Mouse (Mus musculus) E14TG2a.4 (cell line): ENCODE results near the gene CK137956.

Experiments used
- H3K27me3 ChIP-seq: 2 replicates; pipeline ENCODE4 v1.6.1; 2014; ENCODE audit warnings: low read length, control low read depth; ENCODE audit not compliant: insufficient read depth
- H3K36me3 ChIP-seq: 2 replicates; pipeline ENCODE4 v1.6.1; 2014; ENCODE audit warnings: low read length, control low read depth; ENCODE audit not compliant: insufficient read depth
- H3K4me1 ChIP-seq: replicated peaks from 2 replicates; pipeline ENCODE4 v1.6.1; 2014; ENCODE audit warnings: low read depth, low read length, control low read depth
- H3K4me3 ChIP-seq: replicated peaks from 2 replicates; pipeline ENCODE4 v1.5.1; 2014; ENCODE audit warnings: mild to moderate bottlenecking, low read length
- H3K9me3 ChIP-seq: 2 replicates; pipeline ENCODE4 v1.6.1; 2014; ENCODE audit warnings: low read length, control low read depth
- CTCF ChIP-seq: conservative IDR thresholded peaks from 2 replicates; pipeline ENCODE4 v1.5.1; 2014; ENCODE audit warnings: low read length
- NANOG ChIP-seq: IDR thresholded peaks from 2 replicates; pipeline ENCODE4 v1.6.1; 2014; ENCODE audit warnings: borderline replicate concordance, low read length, mixed read lengths
- POU5F1 ChIP-seq: IDR thresholded peaks from 2 replicates; pipeline ENCODE4 v1.6.1; 2014; ENCODE audit warnings: low read length, borderline replicate concordance

CK137956 gene

GRCm38 (mm10) chr4:127970901-127971868, at the start of gene CK137956:
Gene CK137956, minus strand, starts transcription at chr4:127970951.
- H3K27me3 ChIP-seq = peaks cover 49% of the 10 kb centered on the region
- no peaks in the 10 kb centered on the region for H3K9me3 ChIP-seq
- H3K4me1 ChIP-seq = peaks cover 16% of the 10 kb centered on the region
- H3K4me3 ChIP-seq = peak within 1 kb of the TSS; percentile 74
- H3K36me3 ChIP-seq = no peaks in the 10 kb centered on the region
- no peak for TF ChIP-seq NANOG

GRCm38 (mm10) chr4:128019465-128019864, 48.7 kb upstream of the CK137956 start:
- no peaks in the 10 kb centered on the region for H3K9me3 ChIP-seq
- no peaks in the 10 kb centered on the region for H3K36me3 ChIP-seq
- H3K4me1 ChIP-seq = no peaks in the 10 kb centered on the region
- no peak overlapping the region for H3K4me3 ChIP-seq
- TF ChIP-seq NANOG = no peak
- TF ChIP-seq CTCF = no peak
- TF ChIP-seq POU5F1 = no peak
- H3K27me3 ChIP-seq = no peaks in the 10 kb centered on the region; the same call in 1 of the 2 replicates

- Histone ChIP-seq H3K4me1 (no peaks in the 10 kb centered on the region), H3K36me3 (no peaks in the 10 kb centered on the region), H3K9me3 (no peaks in the 10 kb centered on the region), H3K27me3 (no peaks in the 10 kb centered on the region), H3K4me3 (no peak overlapping the region)
- TF ChIP-seq POU5F1 = no peak
- no peak for TF ChIP-seq NANOG
- no peak for TF ChIP-seq CTCF
Observed at GRCm38 (mm10) chr4:128004797-128005452, 34.2 kb upstream of the CK137956 start.

DNA sequence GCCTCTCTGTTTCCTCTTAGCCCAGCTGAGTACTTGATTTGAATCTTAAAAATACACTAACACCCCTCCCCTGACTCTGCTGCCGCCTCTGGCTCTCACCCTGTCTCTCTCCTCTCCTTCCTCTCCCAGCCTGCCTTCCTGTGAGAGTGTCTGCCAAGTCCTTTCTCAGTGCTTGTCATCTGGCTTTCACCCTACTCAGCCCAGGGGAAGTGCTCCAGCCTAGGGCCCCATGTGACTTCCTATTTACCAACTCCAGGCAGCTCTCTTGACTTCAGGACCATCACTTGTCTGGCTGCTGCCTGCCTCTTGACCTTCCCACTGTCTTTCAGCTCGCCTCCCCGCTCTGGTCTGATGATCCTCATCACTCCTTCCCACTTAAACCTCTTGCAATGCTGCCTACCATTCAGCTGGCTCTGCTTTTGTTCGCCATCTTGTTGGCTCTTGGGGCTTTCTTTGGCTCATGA, 31.9 kb upstream of the CK137956 start:
- no peaks in the 10 kb centered on the region for H3K4me1 ChIP-seq
- no peak overlapping the region for H3K4me3 ChIP-seq
- H3K27me3 ChIP-seq = no peaks in the 10 kb centered on the region
- peaks cover 5% of the 10 kb centered on the region; the same call in 1 of the 2 replicates for H3K9me3 ChIP-seq
- no peak for TF ChIP-seq POU5F1
- H3K36me3 ChIP-seq = no peaks in the 10 kb centered on the region

DNA sequence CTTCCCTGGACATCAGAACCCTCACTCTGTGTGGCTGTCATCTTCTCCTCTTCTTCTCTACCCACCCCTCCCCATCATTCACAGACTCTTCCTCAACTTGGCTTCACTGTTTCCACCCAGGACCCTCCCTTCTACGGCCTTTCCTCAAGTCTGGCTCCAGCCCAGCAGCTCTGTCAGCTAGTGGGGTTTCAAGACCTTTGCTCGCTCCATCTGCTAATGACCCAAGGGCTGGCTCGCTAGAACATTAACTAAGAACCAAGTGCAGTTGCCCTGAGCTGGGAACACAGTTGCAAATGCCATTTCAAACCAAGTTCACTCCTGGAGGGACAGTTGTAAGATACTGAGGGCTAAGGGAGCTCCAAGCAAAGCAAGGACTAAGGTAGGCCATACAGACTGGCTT, 28.5 kb upstream of the CK137956 start:
- Histone ChIP-seq H3K9me3 (peaks cover 5% of the 10 kb centered on the region; the same call in 1 of the 2 replicates), H3K36me3 (no peaks in the 10 kb centered on the region), H3K4me3 (no peak overlapping the region), H3K4me1 (no peaks in the 10 kb centered on the region), H3K27me3 (no peaks in the 10 kb centered on the region)
- TF ChIP-seq NANOG = no peak
- TF ChIP-seq POU5F1 = no peak
- no peak for TF ChIP-seq CTCF

- Histone ChIP-seq H3K36me3 (no peaks in the 10 kb centered on the region), H3K4me3 (peak overlapping the region; percentile 75; the same call in 1 of the 2 replicates), H3K27me3 (peaks cover 79% of the 10 kb centered on the region), H3K4me1 (peaks cover 42% of the 10 kb centered on the region), H3K9me3 (no peaks in the 10 kb centered on the region)
- TF ChIP-seq CTCF (peak; percentile 26; the same call in 1 of the 2 replicates), POU5F1 (no peak)
Observed at GRCm38 (mm10) chr4:127989347-127989995, 18.7 kb upstream of the CK137956 start.

DNA sequence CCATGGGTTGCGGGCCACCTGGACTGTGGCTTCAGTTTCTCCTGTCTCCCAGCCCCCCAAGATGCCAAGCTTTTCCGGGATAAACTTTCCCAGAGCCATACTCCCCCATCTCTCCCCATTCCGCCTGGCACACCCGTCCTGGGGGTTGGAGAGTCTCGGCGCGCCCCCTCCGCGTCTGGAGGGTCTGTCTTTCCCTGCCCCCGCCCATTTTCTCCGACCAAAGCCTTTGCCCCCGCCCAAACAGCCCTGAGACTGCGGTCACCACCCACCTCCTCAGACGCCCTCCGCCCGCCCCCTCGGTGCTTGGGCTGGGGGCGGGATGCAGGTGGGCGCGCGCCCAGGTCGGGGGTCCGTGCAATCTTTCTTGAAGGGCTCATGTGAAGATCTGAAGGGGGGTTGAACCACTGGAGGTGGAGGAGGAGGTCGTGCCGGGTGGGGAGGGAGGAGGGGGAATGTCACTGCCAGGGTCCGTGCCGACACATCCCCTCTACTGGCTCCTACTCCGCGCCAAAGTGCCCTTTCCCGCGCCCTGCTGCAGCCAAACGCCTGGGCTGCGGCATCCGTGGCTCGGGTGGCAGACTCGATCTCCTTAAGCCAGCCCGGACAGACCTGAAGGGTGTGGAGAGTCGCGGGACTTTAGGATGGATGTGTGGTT, 17.9 kb upstream of the CK137956 start:
- no peaks in the 10 kb centered on the region for H3K36me3 ChIP-seq
- H3K4me3 ChIP-seq = peak overlapping the region; percentile 75
- TF ChIP-seq POU5F1 = no peak
- no peak for TF ChIP-seq CTCF
- no peak for TF ChIP-seq NANOG
- H3K27me3 ChIP-seq = peaks cover 76% of the 10 kb centered on the region
- no peaks in the 10 kb centered on the region for H3K9me3 ChIP-seq
- peaks cover 49% of the 10 kb centered on the region for H3K4me1 ChIP-seq

GRCm38 (mm10) chr4:127987784-127988455, 17.2 kb upstream of the CK137956 start, which contains the start of gene Csmd2:
Gene Csmd2, plus strand, starts transcription at chr4:127987857.
- H3K4me3 ChIP-seq = peak within 1 kb of the TSS; percentile 75
- no peaks in the 10 kb centered on the region for H3K9me3 ChIP-seq
- TF ChIP-seq POU5F1 = no peak
- no peak for TF ChIP-seq CTCF
- TF ChIP-seq NANOG = no peak
- peaks cover 49% of the 10 kb centered on the region for H3K4me1 ChIP-seq
- H3K36me3 ChIP-seq = no peaks in the 10 kb centered on the region
- H3K27me3 ChIP-seq = peaks cover 69% of the 10 kb centered on the region
